Mouse (Mus musculus) embryonic facial prominence, embryonic 12.5 days (tissue): Measurements from ENCODE around the gene Btn2a2. TPM values are rescaled to one million over a fixed set of nuclear protein-coding genes. Genes with fewer than 3 reads are reported as not detected.

Source experiments
- ATAC-seq: fragments of 200-750 bp; cut with Nextera tagmentation; 2 replicates; pipeline ENCODE4 v1.8.0; 2017; ENCODE audit not compliant: insufficient number of reproducible peaks, insufficient read depth, low FRiP score, low TSS enrichment
- H3K27ac ChIP-seq: fragments of 300-500 bp; sonication (generic); 2 replicates; pipeline ENCODE4 v1.5.1; 2016; ENCODE audit warnings: mild to moderate bottlenecking
- H3K27me3 ChIP-seq: fragments of 300-500 bp; sonication (generic); 2 replicates; pipeline ENCODE4 v1.6.1; 2016; ENCODE audit warnings: mild to moderate bottlenecking, moderate library complexity
- H3K36me3 ChIP-seq: fragments of 300-500 bp; sonication (generic); 2 replicates; pipeline ENCODE4 v1.6.1; 2016; ENCODE audit warnings: mild to moderate bottlenecking
- H3K4me1 ChIP-seq: fragments of 300-500 bp; sonication (generic); 2 replicates; pipeline ENCODE4 v1.6.1; 2016
- H3K4me2 ChIP-seq: fragments of 300-500 bp; sonication (generic); replicated peaks from 2 replicates; pipeline ENCODE4 v1.6.1; 2016; ENCODE audit warnings: mild to moderate bottlenecking, moderate library complexity
- H3K4me3 ChIP-seq: fragments of 300-500 bp; sonication (generic); 2 replicates; pipeline ENCODE4 v1.5.1; 2016; ENCODE audit warnings: mild to moderate bottlenecking
- H3K9ac ChIP-seq: fragments of 300-500 bp; sonication (generic); 2 replicates; pipeline ENCODE4 v1.6.1; 2016; ENCODE audit warnings: mild to moderate bottlenecking, moderate library complexity
- H3K9me3 ChIP-seq: fragments of 300-500 bp; sonication (generic); 2 replicates; pipeline ENCODE4 v1.6.1; 2016; ENCODE audit warnings: mild to moderate bottlenecking, moderate library complexity
- WGBS: fragments of 180-500 bp; shearing (Covaris S2); methylation state at CpG from one replicate; pipeline ENCODE4 v1.1.7; 2016; 5-methylcytosine and 5-hydroxymethylcytosine counted together
- polyA plus RNA-seq: library from polyadenylated mRNA; unstranded; fragments of >200 nt; fragmentation: Nextera tagmentation; extraction: Ambion mirVana; gene quantifications from 2 replicates; pipeline ENCODE4 v1.2.1, GENCODE M21; 2016

Btn2a2 gene
- polyA plus RNA-seq, 1 experiment from 2014 or later = 1.6 TPM

- no peak for ATAC-seq
- H3K4me3 ChIP-seq = peak overlapping the region; percentile 3; the same call in 1 of the 2 replicates
- no peaks in the 10 kb centered on the region for H3K36me3 ChIP-seq
- 18% methylated on average over 15 of the region's 15 CpGs for WGBS
- H3K4me1 ChIP-seq = no peaks in the 10 kb centered on the region; the same call in 1 of the 2 replicates
- no peak overlapping the region for H3K27ac ChIP-seq
- no peak overlapping the region for H3K9ac ChIP-seq
- H3K9me3 ChIP-seq = no peaks in the 10 kb centered on the region
- H3K27me3 ChIP-seq = no peaks in the 10 kb centered on the region
- H3K4me2 ChIP-seq = peak overlapping the region; percentile 19; the same call in 1 of the 2 replicates
These were observed 29.3 kb downstream of the Btn2a2 start for GRCm38 (mm10) chr13:23459264-23459846.

- Histone ChIP-seq H3K4me1 (no peaks in the 10 kb centered on the region), H3K36me3 (no peaks in the 10 kb centered on the region), H3K9me3 (no peaks in the 10 kb centered on the region), H3K27ac (peak overlapping the region; percentile 92), H3K27me3 (no peaks in the 10 kb centered on the region), H3K9ac (peak overlapping the region; percentile 68), H3K4me2 (peak overlapping the region; percentile 46), H3K4me3 (peak overlapping the region; percentile 63)
- no peak for ATAC-seq
- 0% methylated on average over 9 of the region's 9 CpGs for WGBS
These were observed 34.7 kb downstream of the Btn2a2 start for GRCm38 (mm10) chr13:23453926-23454325.

- H3K27ac ChIP-seq = peak overlapping the region; percentile 92
- no peak for ATAC-seq
These were observed 35.2 kb downstream of the Btn2a2 start for GRCm38 (mm10) chr13:23453362-23453862.

GRCm38 (mm10) chr13:23450398-23450797, 38.3 kb downstream of the Btn2a2 start:
- no peaks in the 10 kb centered on the region for H3K27me3 ChIP-seq
- H3K36me3 ChIP-seq = no peaks in the 10 kb centered on the region
- H3K4me3 ChIP-seq = peak overlapping the region; percentile 45
- no peaks in the 10 kb centered on the region for H3K4me1 ChIP-seq
- WGBS = under 1% methylated on average over 15 of the region's 15 CpGs
- peak overlapping the region; percentile 53 for H3K4me2 ChIP-seq
- H3K27ac ChIP-seq = peak overlapping the region; percentile 60; the same call in 1 of the 2 replicates
- peak overlapping the region; percentile 62 for H3K9ac ChIP-seq
- ATAC-seq = no peak
- H3K9me3 ChIP-seq = no peaks in the 10 kb centered on the region

More at GRCm38 (mm10) chr13:23453362-23453862, 35.2 kb downstream of the Btn2a2 start:
- H3K9me3 ChIP-seq = no peaks in the 10 kb centered on the region
- H3K4me3 ChIP-seq = peak overlapping the region; percentile 63
- H3K9ac ChIP-seq = peak overlapping the region; percentile 68
- no peaks in the 10 kb centered on the region for H3K4me1 ChIP-seq
- under 1% methylated on average over 25 of the region's 25 CpGs for WGBS
- no peaks in the 10 kb centered on the region for H3K36me3 ChIP-seq
- peak overlapping the region; percentile 46 for H3K4me2 ChIP-seq
- no peaks in the 10 kb centered on the region for H3K27me3 ChIP-seq

DNA sequence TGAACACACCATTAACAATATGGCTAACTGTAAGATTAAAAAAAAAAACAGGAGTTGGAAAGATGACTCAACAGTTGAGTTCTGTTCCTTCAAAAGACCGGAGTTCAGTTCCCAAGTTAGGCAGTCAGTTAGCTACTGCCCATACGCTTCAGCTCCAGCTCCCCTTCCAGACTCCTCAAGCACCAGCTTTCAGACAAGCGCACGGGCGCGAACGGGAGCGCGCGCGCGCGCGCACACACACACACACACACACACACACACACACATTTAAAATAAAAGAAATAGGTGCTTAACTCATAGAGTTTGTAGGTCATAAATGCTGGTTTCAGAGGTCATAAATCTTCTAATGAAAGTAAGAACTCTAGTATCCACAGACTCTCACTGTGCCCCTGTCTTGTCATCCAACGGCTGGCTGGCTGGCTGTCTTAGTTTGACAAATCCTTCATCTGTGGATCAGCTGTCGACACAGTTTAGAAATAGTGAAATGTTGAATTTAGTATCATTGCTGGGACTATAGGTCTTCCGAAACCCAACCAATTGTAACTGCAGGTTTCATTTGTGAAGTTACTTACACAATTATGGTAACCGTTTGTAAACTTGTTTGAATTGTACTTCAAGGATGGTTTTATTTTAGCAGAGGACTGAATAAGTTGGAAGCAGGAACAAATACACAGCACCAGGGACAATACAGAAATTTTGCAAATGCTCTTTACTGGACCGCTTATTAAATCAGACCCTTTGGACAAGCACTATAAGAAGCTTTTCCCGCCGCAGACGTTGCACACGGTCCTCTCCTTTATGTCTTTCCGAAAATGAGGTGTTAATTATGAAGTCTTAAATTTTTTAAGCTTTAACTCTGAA, 39.2 kb downstream of the Btn2a2 start:
- Histone ChIP-seq H3K9ac (peak overlapping the region; percentile 38), H3K9me3 (no peaks in the 10 kb centered on the region), H3K36me3 (no peaks in the 10 kb centered on the region), H3K4me2 (peak overlapping the region; percentile 53), H3K27me3 (no peaks in the 10 kb centered on the region), H3K4me1 (peaks cover 3% of the 10 kb centered on the region; the same call in 1 of the 2 replicates), H3K27ac (peak overlapping the region; percentile 55; the same call in 1 of the 2 replicates), H3K4me3 (peak overlapping the region; percentile 45)
- ATAC-seq = no peak
- under 1% methylated on average over 24 of the region's 24 CpGs for WGBS

DNA sequence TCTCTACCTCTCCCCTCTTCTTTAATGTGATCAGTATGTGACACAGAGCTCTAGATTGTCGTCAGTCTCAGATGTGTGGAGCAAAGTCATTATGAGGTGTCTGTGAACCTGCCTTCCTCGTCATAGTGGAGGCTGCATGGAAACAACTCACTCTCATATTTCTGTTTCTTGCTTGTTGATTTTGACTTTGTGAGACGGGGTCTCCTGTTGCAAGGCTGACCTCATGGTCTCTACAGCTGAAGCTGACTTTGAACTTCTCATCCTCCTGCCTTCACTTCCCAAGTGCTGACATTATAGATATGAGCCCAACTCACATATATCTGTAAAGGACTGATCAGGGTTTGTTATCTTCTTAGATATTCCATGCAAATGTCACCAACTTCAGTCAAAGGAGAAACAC, 39.9 kb downstream of the Btn2a2 start:
- Histone ChIP-seq H3K4me3 (peak overlapping the region; percentile 45), H3K4me2 (peak overlapping the region; percentile 53)

GRCm38 (mm10) chr13:23446498-23446952, 42.1 kb downstream of the Btn2a2 start:
- Histone ChIP-seq H3K4me1 (peaks cover 7% of the 10 kb centered on the region; the same call in 1 of the 2 replicates), H3K4me2 (peak overlapping the region; percentile 59), H3K9me3 (no peaks in the 10 kb centered on the region), H3K36me3 (no peaks in the 10 kb centered on the region), H3K9ac (peak overlapping the region; percentile 50), H3K4me3 (peak overlapping the region; percentile 66), H3K27ac (peak overlapping the region; percentile 98), H3K27me3 (no peaks in the 10 kb centered on the region)
- peak; percentile 64; the same call in 1 of the 2 replicates for ATAC-seq
- WGBS = under 1% methylated on average over 16 of the region's 16 CpGs

More for the DNA sequence above, 39.9 kb downstream of the Btn2a2 start:
- no peaks in the 10 kb centered on the region for H3K27me3 ChIP-seq
- ATAC-seq = no peak
- H3K4me1 ChIP-seq = peaks cover 7% of the 10 kb centered on the region; the same call in 1 of the 2 replicates
- H3K36me3 ChIP-seq = no peaks in the 10 kb centered on the region
- no peak overlapping the region for H3K9ac ChIP-seq
- 38% methylated on average over 3 of the region's 3 CpGs for WGBS
- no peak overlapping the region for H3K27ac ChIP-seq
- no peaks in the 10 kb centered on the region for H3K9me3 ChIP-seq

DNA sequence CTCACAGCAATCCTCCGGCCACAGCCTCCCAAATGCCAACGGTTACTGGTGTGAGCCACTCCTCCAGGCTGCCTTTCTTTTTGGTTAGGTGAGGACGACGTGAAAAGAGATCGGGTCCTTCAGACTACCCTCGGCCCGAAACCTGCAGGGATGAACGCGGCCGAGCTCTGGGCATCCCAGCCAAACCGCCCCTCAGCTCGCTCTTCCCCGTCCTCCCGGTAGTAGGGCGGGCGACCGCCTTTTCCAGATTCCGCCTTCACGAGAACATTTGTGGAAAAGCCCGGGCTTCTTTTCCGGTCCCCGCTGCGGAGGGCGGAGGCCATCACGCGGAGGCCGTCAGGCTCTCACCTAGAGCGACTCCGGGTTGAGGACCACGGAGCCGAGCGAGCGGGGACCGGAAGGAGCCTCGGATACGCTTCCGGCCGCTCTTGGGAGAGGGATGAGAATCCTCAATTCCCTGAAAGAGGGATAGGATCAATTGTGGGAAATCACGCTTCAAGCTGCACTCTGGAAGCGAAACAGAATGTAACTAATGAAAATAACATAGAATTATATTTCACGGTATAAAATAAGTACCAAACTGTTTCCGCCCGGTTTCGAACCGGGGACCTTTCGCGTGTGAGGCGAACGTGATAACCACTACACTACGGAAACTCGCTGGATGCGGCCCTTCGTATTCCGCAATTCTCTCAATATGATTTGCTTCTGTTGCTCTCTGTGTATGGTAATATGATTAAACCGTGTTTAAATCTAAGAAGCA, 42.9 kb downstream of the Btn2a2 start:
- Histone ChIP-seq H3K9me3 (no peaks in the 10 kb centered on the region), H3K9ac (peak overlapping the region; percentile 73), H3K27ac (peak overlapping the region; percentile 98), H3K4me2 (peak overlapping the region; percentile 59), H3K27me3 (no peaks in the 10 kb centered on the region), H3K36me3 (no peaks in the 10 kb centered on the region), H3K4me3 (peak overlapping the region; percentile 66), H3K4me1 (peaks cover 7% of the 10 kb centered on the region; the same call in 1 of the 2 replicates)
- peak; percentile 90 for ATAC-seq
- WGBS = under 1% methylated on average over 55 of the region's 55 CpGs

DNA sequence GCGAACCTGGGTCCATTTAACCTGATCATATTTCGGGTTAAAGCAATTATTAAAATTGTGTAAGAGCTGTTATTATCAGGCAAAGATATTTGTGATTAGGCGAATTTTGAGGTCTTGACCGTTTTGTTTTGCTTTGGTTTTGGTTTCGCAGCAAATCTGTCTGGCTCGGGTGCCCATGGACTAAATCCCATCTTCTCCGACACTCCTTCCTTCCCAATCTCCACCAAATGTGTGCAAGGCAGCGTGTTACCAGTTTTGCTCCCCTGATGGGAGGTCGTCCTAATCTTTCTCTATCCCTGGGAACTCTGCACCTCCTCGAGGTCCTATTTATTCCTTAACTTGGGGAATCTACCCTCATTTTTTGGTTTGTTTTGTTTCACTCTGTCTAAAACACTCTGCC, 43.5 kb downstream of the Btn2a2 start:
- WGBS = 2% methylated on average over 10 of the region's 10 CpGs
- Histone ChIP-seq H3K36me3 (no peaks in the 10 kb centered on the region), H3K27ac (peak overlapping the region; percentile 98), H3K9me3 (no peaks in the 10 kb centered on the region), H3K9ac (peak overlapping the region; percentile 73), H3K4me1 (peaks cover 7% of the 10 kb centered on the region; the same call in 1 of the 2 replicates), H3K4me3 (peak overlapping the region; percentile 66), H3K27me3 (no peaks in the 10 kb centered on the region), H3K4me2 (peak overlapping the region; percentile 59)
- no peak for ATAC-seq

DNA sequence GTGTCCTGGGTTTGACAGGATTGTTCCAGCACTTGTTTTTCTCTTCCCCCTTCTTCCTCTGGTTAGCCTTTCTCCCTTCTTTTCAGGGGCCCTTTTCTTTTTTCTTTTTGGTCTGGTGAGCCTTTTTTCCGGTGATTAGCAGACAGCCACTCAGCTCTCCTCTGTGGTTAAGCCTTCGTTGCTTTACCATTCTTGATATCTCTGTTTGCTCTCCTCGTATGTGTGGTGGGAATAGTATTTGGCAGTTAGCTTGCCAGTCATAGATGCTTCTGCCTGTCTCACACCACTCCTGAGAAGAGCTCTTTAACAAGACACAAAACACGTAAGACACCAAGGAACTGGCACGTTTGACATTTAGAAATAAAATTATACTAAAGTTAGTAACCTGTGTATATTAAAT, 44.2 kb downstream of the Btn2a2 start:
- peak overlapping the region; percentile 59 for H3K4me2 ChIP-seq
- no peak overlapping the region for H3K27ac ChIP-seq
- H3K4me3 ChIP-seq = no peak overlapping the region
- H3K36me3 ChIP-seq = no peaks in the 10 kb centered on the region
- whole genome bisulfite sequencing = 59% methylated on average over 5 of the region's 5 CpGs
- H3K4me1 ChIP-seq = peaks cover 7% of the 10 kb centered on the region; the same call in 1 of the 2 replicates
- no peaks in the 10 kb centered on the region for H3K9me3 ChIP-seq
- no peak for ATAC-seq
- no peaks in the 10 kb centered on the region for H3K27me3 ChIP-seq
- H3K9ac ChIP-seq = no peak overlapping the region

DNA sequence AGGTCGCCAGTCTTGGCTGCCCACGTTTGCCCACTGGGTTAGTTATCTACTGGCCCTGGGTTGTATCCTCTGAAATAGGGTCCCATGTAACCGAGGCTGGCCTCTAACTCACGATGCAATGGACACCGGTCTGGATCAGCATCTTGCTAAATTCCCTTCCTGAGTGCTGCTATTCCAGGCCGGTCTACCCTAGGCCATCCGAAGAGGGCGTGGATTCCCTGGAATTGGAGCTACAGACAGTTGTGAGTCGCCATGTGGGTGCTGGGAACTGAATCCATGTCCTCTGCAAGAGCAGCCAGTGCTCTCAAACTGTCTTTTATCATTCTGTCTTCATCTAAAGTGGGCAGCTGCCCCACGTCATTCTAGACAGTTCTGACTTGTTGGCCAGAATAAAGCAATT, 48.8 kb downstream of the Btn2a2 start:
- Histone ChIP-seq H3K9me3 (no peaks in the 10 kb centered on the region), H3K4me3 (no peak overlapping the region), H3K27ac (no peak overlapping the region), H3K27me3 (no peaks in the 10 kb centered on the region), H3K4me2 (no peak overlapping the region), H3K36me3 (no peaks in the 10 kb centered on the region), H3K9ac (no peak overlapping the region), H3K4me1 (peaks cover 7% of the 10 kb centered on the region; the same call in 1 of the 2 replicates)
- WGBS = 63% methylated on average over 10 of the region's 10 CpGs
- no peak for ATAC-seq
